Mouse (Mus musculus): Measurements from ENCODE around the gene Pxmp4.

GRCm38 (mm10) chr2:154543567-154544347 lies 59.8 kb downstream of the Pxmp4 start:
- no peak for TF ChIP-seq POLR2A (IDR thresholded peaks at IDR 0.05; ENCODE audit: control insufficient read depth, low read depth, low read length)
- no peak for TF ChIP-seq CTCF (IDR thresholded peaks at IDR 0.05; ENCODE audit: control insufficient read depth, insufficient read depth, insufficient replicate concordance, low read depth, low read length)
